Mouse (Mus musculus) neural tube, postnatal 0 days (tissue): ENCODE data around the gene Vwf. TPM values are rescaled to one million over a fixed set of nuclear protein-coding genes. Genes with fewer than 3 reads are reported as not detected.

Experiments used
- polyA plus RNA-seq: library from polyadenylated mRNA; unstranded; fragments of >200 nt; fragmentation: Nextera tagmentation; extraction: Ambion mirVana; gene quantifications from 2 replicates; pipeline ENCODE4 v1.2.1, GENCODE M21; 2015

The Vwf gene
- polyA plus RNA-seq: 21.2 and 23.3 TPM in 2 replicates

GRCm38 (mm10) chr6:125546474-125546873 is at the start of gene Vwf:
Vwf (plus strand) TSS chr6:125546774.

GRCm38 (mm10) chr6:125690057-125690703 is 143.6 kb downstream of the Vwf start, which contains the start of gene Ano2:
Ano2 (plus strand) TSS chr6:125690419.

Other genes with a start within 250 kb of the Vwf start
- gene Ltbr, start 232.9 kb upstream of the Vwf start, polyA plus RNA-seq: 17.2 and 19.2 TPM in 2 replicates
- gene Scnn1a, start 226.1 kb upstream of the Vwf start, polyA plus RNA-seq: 1.2 and 1.6 TPM in 2 replicates
- 16.0 and 20.3 TPM in 2 replicates for gene Tnfrsf1a, start 197.4 kb upstream of the Vwf start, polyA plus RNA-seq
- 0.18 and 0.23 TPM in 2 replicates for gene Plekhg6, start 166.0 kb upstream of the Vwf start, polyA plus RNA-seq
- 175 and 216 TPM in 2 replicates for gene Cd9, start 52.0 kb upstream of the Vwf start, polyA plus RNA-seq
- gene Ano2, start 143.6 kb downstream of the Vwf start, polyA plus RNA-seq: 0.63 and 0.97 TPM in 2 replicates